Mouse (Mus musculus) forebrain, embryonic 11.5 days (tissue): ENCODE measurements around the gene Prpf6. TPM values are rescaled to one million over a fixed set of nuclear protein-coding genes. Genes with fewer than 3 reads are reported as not detected.

Source experiments
- ATAC-seq: fragments of 200-750 bp; cut with Nextera tagmentation; replicated peaks from 2 replicates; pipeline ENCODE4 v1.8.0; 2017; ENCODE audit warnings: moderate TSS enrichment; ENCODE audit not compliant: low FRiP score
- DNase-seq: peaks from one replicate; pipeline ENCODE4 v3.0.0-alpha.2; 2017; ENCODE audit warnings: low spot score
- H3K27ac ChIP-seq: fragments of 300-500 bp; sonication (generic); 2 replicates; pipeline ENCODE4 v1.5.1; 2014; ENCODE audit warnings: low read depth, low read length
- H3K27me3 ChIP-seq: fragments of 300-500 bp; sonication (generic); 2 replicates; pipeline ENCODE4 v1.6.1; 2014; ENCODE audit warnings: mild to moderate bottlenecking, low read length, mixed read lengths; ENCODE audit not compliant: control insufficient read depth, insufficient read depth
- H3K36me3 ChIP-seq: fragments of 300-500 bp; sonication (generic); 2 replicates; pipeline ENCODE4 v1.6.1; 2014; ENCODE audit warnings: mild to moderate bottlenecking, low read length, moderate library complexity, mixed read lengths; ENCODE audit not compliant: control insufficient read depth, insufficient read depth
- H3K4me1 ChIP-seq: fragments of 300-500 bp; sonication (generic); replicated peaks from 2 replicates; pipeline ENCODE4 v1.6.1; 2014; ENCODE audit warnings: low read length, mixed read lengths; ENCODE audit not compliant: control insufficient read depth, insufficient read depth
- H3K4me2 ChIP-seq: fragments of 300-500 bp; sonication (generic); 2 replicates; pipeline ENCODE4 v1.6.1; 2014; ENCODE audit warnings: low read depth, mild to moderate bottlenecking, low read length, moderate library complexity, mixed read lengths; ENCODE audit not compliant: severe bottlenecking
- H3K4me3 ChIP-seq: fragments of 300-500 bp; sonication (generic); 2 replicates; pipeline ENCODE4 v1.5.1; 2014; ENCODE audit warnings: low read depth, low read length
- H3K9ac ChIP-seq: fragments of 300-500 bp; sonication (generic); 2 replicates; pipeline ENCODE4 v1.6.1; 2014; ENCODE audit warnings: low read length
- H3K9me3 ChIP-seq: fragments of 300-500 bp; sonication (generic); 2 replicates; pipeline ENCODE4 v1.6.1; 2016; ENCODE audit warnings: low read length, mixed read lengths; ENCODE audit not compliant: control insufficient read depth
- WGBS: fragments of 180-500 bp; shearing (Covaris S2); extraction: QIAGEN DNeasy Blood & Tissue Kit; methylation state at CpG from one replicate; pipeline ENCODE4 v1.1.7; 2014; 5-methylcytosine and 5-hydroxymethylcytosine counted together
- polyA plus RNA-seq: library from polyadenylated mRNA; unstranded; fragments of >200 nt; fragmentation: Nextera tagmentation; extraction: Ambion mirVana; gene quantifications from 2 replicates; pipeline ENCODE4 v1.2.1, GENCODE M21; 2014

Prpf6 gene
- 76.5 and 82.4 TPM in 2 replicates for polyA plus RNA-seq

GRCm38 (mm10) chr2:181591528-181592085 lies at the start of gene Prpf6:
Gene Prpf6, plus strand, starts transcription at chr2:181591868.
- H3K4me1 ChIP-seq: peaks cover 5% of the 10 kb centered on the region; the same call in 1 of the 2 replicates
- peak within 1 kb of the TSS; percentile 85 for H3K4me2 ChIP-seq
- peak within 1 kb of the TSS; percentile 50; the same call in 1 of the 2 replicates for H3K27ac ChIP-seq
- peak within 1 kb of the TSS; percentile 94 for H3K4me3 ChIP-seq
- peak within 1 kb of the TSS; percentile 92 for H3K9ac ChIP-seq
- no peaks in the 10 kb centered on the region for H3K27me3 ChIP-seq
- peaks cover 8% of the 10 kb centered on the region; the same call in 1 of the 2 replicates for H3K36me3 ChIP-seq
- ATAC-seq (peak; percentile 8; the same call in 1 of the 2 replicates), DNase-seq (peak; percentile 58)
- 24% methylated on average over 5 of the region's 5 CpGs for WGBS
- H3K9me3 ChIP-seq: no peaks in the 10 kb centered on the region

GRCm38 (mm10) chr2:181546142-181546541 lies 45.5 kb upstream of the Prpf6 start:
- Histone ChIP-seq H3K4me2 (no peak overlapping the region), H3K9ac (no peak overlapping the region), H3K27me3 (no peaks in the 10 kb centered on the region), H3K4me3 (no peak overlapping the region), H3K27ac (no peak overlapping the region), H3K9me3 (no peaks in the 10 kb centered on the region), H3K4me1 (no peaks in the 10 kb centered on the region), H3K36me3 (peaks cover 13% of the 10 kb centered on the region)
- ATAC-seq (no peak), DNase-seq (no peak)
- WGBS: 95% methylated on average over 7 of the region's 7 CpGs

- H3K4me3 ChIP-seq: no peak overlapping the region
- WGBS: 81% methylated on average over 1 of the region's 1 CpGs
- peaks cover 13% of the 10 kb centered on the region for H3K36me3 ChIP-seq
- no peak overlapping the region for H3K4me2 ChIP-seq
- H3K9me3 ChIP-seq: no peaks in the 10 kb centered on the region
- H3K4me1 ChIP-seq: no peaks in the 10 kb centered on the region
- DNase-seq (no peak), ATAC-seq (no peak)
- no peaks in the 10 kb centered on the region for H3K27me3 ChIP-seq
- H3K27ac ChIP-seq: no peak overlapping the region
- no peak overlapping the region for H3K9ac ChIP-seq
These were observed 43.4 kb upstream of the Prpf6 start for GRCm38 (mm10) chr2:181548227-181548626.

DNA sequence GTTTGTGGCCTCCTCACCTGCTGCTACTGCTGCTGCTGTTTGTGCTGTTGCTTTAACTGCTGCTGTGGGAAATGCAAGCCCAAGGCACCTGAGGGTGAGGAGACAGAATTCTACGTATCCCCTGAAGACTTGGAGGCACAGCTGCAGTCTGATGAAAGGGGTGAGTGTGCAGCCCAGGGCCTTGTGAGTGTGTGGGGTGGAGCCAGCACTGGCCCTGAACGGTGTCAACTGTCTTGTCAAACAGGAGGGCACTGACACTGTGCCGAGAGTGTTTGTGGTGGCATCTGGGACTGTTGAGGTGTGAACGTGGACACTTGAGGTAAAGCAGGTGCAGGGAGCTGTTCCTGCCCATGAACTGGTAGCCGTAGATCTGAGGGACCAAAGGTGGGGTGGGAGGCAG lies 43.0 kb upstream of the Prpf6 start:
- no peak for ATAC-seq

DNA sequence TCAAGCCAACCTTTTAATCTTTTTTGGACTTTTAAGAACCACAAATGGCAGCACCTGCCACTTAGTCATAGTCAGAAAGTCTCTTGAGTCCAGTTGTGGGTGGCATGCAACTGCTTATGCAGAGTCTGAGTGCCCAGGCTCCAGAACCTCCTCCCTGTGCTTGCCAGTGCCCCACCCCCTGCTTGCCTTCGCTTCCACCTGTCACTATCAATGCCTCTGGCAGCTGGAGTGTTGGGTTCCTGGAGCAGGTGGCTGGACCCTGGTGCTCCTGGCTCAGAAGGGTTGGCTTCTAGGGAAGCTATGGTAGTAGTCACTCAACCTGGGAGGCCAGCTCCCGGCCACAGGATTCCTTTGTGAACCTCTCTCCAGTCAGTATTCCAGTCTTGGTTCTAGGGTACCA lies 41.4 kb upstream of the Prpf6 start:
- Histone ChIP-seq H3K4me2 (no peak overlapping the region), H3K27ac (no peak overlapping the region), H3K4me1 (no peaks in the 10 kb centered on the region), H3K4me3 (no peak overlapping the region), H3K9ac (no peak overlapping the region), H3K27me3 (no peaks in the 10 kb centered on the region), H3K9me3 (no peaks in the 10 kb centered on the region), H3K36me3 (peaks cover 13% of the 10 kb centered on the region)
- DNase-seq: no peak
- WGBS: 98% methylated on average over 2 of the region's 2 CpGs
- no peak for ATAC-seq

More for the DNA sequence above, 43.0 kb upstream of the Prpf6 start:
- H3K9me3 ChIP-seq: no peaks in the 10 kb centered on the region
- no peak overlapping the region for H3K9ac ChIP-seq
- no peak overlapping the region for H3K4me2 ChIP-seq
- H3K4me1 ChIP-seq: no peaks in the 10 kb centered on the region
- H3K27me3 ChIP-seq: no peaks in the 10 kb centered on the region
- H3K27ac ChIP-seq: no peak overlapping the region
- H3K36me3 ChIP-seq: peaks cover 13% of the 10 kb centered on the region
- WGBS: 94% methylated on average over 5 of the region's 5 CpGs
- DNase-seq: no peak
- no peak overlapping the region for H3K4me3 ChIP-seq

DNA sequence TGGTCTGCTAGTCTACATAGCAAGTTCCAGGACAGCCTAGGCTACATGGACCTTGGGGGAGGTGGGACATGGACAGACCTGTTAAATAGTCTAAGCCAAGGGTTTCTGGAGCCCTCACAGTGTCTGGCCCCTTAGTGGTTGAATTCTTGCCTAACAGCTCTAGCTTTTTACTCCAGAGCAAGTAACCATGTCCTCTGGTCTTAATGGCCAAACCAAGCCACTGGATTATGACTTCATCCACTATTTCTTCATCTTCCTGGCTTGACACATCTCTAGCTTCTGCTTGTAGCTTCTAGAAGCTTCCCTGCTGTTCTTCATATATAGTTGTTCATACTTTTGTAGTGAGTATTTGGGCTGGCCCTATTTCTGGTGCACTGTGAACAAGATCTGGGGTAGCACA lies 37.9 kb upstream of the Prpf6 start:
- Histone ChIP-seq H3K27ac (no peak overlapping the region), H3K4me1 (no peaks in the 10 kb centered on the region), H3K36me3 (peaks cover 7% of the 10 kb centered on the region), H3K9me3 (no peaks in the 10 kb centered on the region), H3K9ac (no peak overlapping the region), H3K4me3 (no peak overlapping the region), H3K4me2 (no peak overlapping the region), H3K27me3 (no peaks in the 10 kb centered on the region)
- ATAC-seq (no peak), DNase-seq (no peak)

DNA sequence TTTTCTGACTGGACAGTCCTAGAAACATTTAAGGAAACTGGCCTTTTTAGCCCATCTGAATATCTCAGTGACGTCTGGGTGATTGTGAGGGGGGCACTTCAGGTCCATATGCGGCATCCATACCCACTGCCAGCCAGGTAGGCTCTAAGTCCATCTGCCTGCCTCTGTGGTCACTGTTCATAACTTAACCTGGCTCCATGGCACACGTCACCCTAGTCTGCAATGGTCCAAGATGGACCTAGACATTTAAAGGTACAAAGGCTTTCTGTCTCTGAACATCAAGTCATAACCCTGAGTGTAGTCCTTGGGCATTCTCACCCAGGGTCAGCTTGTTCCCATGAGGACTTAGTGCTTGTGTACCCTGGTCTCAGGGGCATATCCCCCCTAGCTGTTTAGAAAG lies 24.3 kb upstream of the Prpf6 start:
- Histone ChIP-seq H3K9ac (no peak overlapping the region), H3K36me3 (no peaks in the 10 kb centered on the region), H3K27me3 (no peaks in the 10 kb centered on the region), H3K9me3 (no peaks in the 10 kb centered on the region), H3K4me3 (no peak overlapping the region), H3K4me1 (no peaks in the 10 kb centered on the region), H3K4me2 (no peak overlapping the region), H3K27ac (no peak overlapping the region)
- WGBS: 96% methylated on average over 3 of the region's 3 CpGs
- ATAC-seq (no peak), DNase-seq (no peak)

DNA sequence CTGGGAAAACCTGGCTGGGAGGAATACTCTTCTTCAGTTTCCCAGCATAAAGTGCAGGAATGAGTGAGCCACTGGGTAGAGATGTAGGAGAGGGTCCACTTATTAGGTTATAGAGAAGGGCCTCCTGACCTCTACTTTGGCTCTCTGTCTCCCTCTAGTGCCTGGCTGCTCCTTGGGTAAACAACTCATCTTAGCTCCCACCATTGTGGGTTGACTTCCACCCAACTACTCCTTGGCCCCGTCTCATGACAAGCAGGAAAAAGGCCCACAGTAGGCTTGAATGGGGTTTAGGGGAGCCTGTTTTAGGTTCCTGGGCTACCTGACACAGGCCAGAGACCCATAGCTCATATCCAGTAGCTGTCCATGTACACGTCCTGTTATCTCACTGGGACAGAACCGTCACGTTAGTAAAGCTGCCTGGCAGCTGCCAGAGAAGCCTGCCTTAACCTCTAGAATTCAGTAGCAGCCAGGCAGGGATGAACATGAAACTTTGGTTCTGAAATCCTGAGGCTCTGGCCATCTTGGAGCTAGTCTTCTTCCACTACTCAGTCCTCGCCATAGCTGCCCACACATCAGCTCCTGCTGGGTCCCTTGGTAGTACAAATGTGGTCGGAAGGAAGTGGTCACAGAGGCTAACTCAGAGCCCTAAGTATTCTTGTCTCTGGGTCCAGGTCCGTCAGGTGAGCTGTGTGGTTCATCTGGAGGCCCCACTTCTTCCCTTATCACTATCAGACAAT lies 23.2 kb upstream of the Prpf6 start:
- 81% methylated on average over 7 of the region's 7 CpGs for WGBS
- peak; percentile 52 for DNase-seq
- H3K36me3 ChIP-seq: no peaks in the 10 kb centered on the region
- H3K27me3 ChIP-seq: no peaks in the 10 kb centered on the region
- H3K9me3 ChIP-seq: no peaks in the 10 kb centered on the region
- no peaks in the 10 kb centered on the region for H3K4me1 ChIP-seq
- H3K9ac ChIP-seq: no peak overlapping the region
- no peak overlapping the region for H3K4me3 ChIP-seq
- no peak for ATAC-seq
- no peak overlapping the region for H3K4me2 ChIP-seq
- no peak overlapping the region for H3K27ac ChIP-seq

DNA sequence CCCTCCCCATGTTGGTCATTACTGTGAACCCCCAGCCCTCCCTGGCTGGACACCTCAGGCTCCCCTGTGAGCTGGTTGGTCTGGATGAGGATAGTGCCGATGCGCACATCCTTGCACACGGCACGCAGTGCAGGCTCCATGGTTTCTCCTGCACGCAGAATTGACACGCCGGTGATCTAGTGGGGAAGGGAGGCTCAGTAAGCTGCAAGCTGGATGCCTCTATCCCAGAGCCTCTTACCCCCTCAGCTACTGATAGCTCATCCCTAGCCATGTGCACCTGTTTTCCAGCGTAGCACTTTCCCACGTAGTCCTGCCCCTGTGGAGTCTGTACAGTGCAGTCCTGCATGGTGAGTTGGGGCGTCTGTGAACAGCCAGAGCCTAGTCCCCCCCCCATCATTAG lies 21.8 kb upstream of the Prpf6 start:
- Histone ChIP-seq H3K9ac (no peak overlapping the region), H3K27ac (no peak overlapping the region), H3K27me3 (no peaks in the 10 kb centered on the region), H3K36me3 (no peaks in the 10 kb centered on the region), H3K9me3 (no peaks in the 10 kb centered on the region), H3K4me3 (no peak overlapping the region), H3K4me2 (no peak overlapping the region), H3K4me1 (no peaks in the 10 kb centered on the region)
- peak; percentile 37 for DNase-seq
- WGBS: 95% methylated on average over 10 of the region's 10 CpGs
- ATAC-seq: no peak
